15 mouse cellular contexts compared by ENCODE assay signal in the genomic region with DNA sequence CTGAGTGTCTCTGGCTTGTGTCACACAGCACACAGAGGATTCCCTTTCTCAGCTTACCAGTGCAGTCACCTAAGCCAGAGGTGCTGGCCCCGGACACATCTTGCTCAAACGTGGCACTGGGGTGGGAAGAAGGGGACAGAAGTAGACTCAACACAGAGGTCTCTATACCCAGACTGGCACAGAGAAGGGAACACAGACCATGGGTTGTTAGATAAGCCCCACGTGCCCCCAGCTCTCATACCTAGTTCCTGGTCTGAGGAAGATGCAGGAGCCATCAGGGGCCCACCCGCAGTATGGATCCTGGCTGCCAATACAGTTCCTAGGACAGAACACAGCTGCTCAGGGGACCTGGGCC. TPM values are rescaled to one million over a fixed set of nuclear protein-coding genes. Genes with fewer than 3 reads are reported as not detected.
"Had no signal": no experiment of that assay in that cellular context is flagged by ENCODE, and none has a peak within 500 bp of the region (broad histone marks: within the 10 kb centered on the region; RNA-seq: fewer than 3 reads in every experiment).

No protein-coding gene starts in this region.

- H3K4me3 ChIP-seq: layer of hippocampus, adult 2 months; left cerebral cortex, adult 2 months had no signal

- ATAC-seq: hindbrain, embryonic 16.5 days had no signal

- H3K27ac ChIP-seq: heart, embryonic 13.5 days; hindbrain, embryonic 12.5 days; hindbrain, embryonic 14.5 days; left cerebral cortex, adult 2 months; limb, embryonic 12.5 days; liver, embryonic 13.5 days; liver, embryonic 15.5 days had no signal

- DNase-seq: gastrocnemius, postnatal 25 days had no signal

- H3K9ac ChIP-seq: liver, embryonic 15.5 days had no signal

- H3K36me3 ChIP-seq: limb, embryonic 12.5 days; liver, embryonic 15.5 days had no signal

RNA-seq across cellular contexts. Expression of a gene that starts 3.5 kb away (rescaled TPM):
- total RNA-seq: layer of hippocampus, postnatal 10 days had no signal
- polyA plus RNA-seq: heart, embryonic 11.5 days; heart, embryonic 13.5 days; hindbrain, embryonic 10.5 days; inflammation-experienced regulatory T-cells, adult 6 months; limb, embryonic 12.5 days had no signal

RNA-seq across cellular contexts. Expression of a gene that starts 7.9 kb away (rescaled TPM):
- total RNA-seq: granulocyte monocyte progenitor cell, adult 5-6 weeks had no signal

RNA-seq across cellular contexts. Expression of a gene that starts 15.7 kb away (rescaled TPM):
- total RNA-seq: granulocyte monocyte progenitor cell, adult 5-6 weeks had no signal
- polyA plus RNA-seq: liver, embryonic 13.5 days had no signal
